Mouse (Mus musculus) 416B (cell line): ENCODE measurements around the gene Brk1.

Experiments used
- DNase-seq: peaks from one replicate; pipeline ENCODE4 v3.0.0; 2011; ENCODE audit warnings: low read depth

The Brk1 gene

GRCm38 (mm10) chr6:113623941-113624751 lies 19.6 kb downstream of the Brk1 start, which contains the start of gene Vhl:
Vhl (plus strand) TSS chr6:113623959.
- DNase-seq, result peak; percentile 83

GRCm38 (mm10) chr6:113624989-113625770 lies 20.6 kb downstream of the Brk1 start:
- no peak for DNase-seq

GRCm38 (mm10) chr6:113630322-113630721 lies 25.8 kb downstream of the Brk1 start:
- DNase-seq, result no peak

GRCm38 (mm10) chr6:113632863-113633262 lies 28.3 kb downstream of the Brk1 start:
- DNase-seq, result no peak

GRCm38 (mm10) chr6:113638302-113639040 lies 33.9 kb downstream of the Brk1 start, which contains the start of gene Irak2:
Irak2 (plus strand) TSS chr6:113638467.
- peak; percentile 92 for DNase-seq

- DNase-seq, result no peak
These were observed 34.6 kb downstream of the Brk1 start for GRCm38 (mm10) chr6:113639201-113639600.

GRCm38 (mm10) chr6:113642605-113643004 lies 38.0 kb downstream of the Brk1 start:
- no peak for DNase-seq

GRCm38 (mm10) chr6:113643021-113643420 lies 38.4 kb downstream of the Brk1 start:
- no peak for DNase-seq

- no peak for DNase-seq
These were observed 39.4 kb downstream of the Brk1 start for GRCm38 (mm10) chr6:113643967-113644366.

GRCm38 (mm10) chr6:113644808-113645207 lies 40.2 kb downstream of the Brk1 start:
- DNase-seq, result no peak

- DNase-seq, result peak; percentile 98
These were observed 45.0 kb downstream of the Brk1 start for GRCm38 (mm10) chr6:113649346-113650196.

GRCm38 (mm10) chr6:113650197-113650640 lies 45.6 kb downstream of the Brk1 start:
- peak; percentile 93 for DNase-seq

- no peak for DNase-seq
These were observed 47.1 kb downstream of the Brk1 start for GRCm38 (mm10) chr6:113651626-113652025.

GRCm38 (mm10) chr6:113653551-113653950 lies 49.0 kb downstream of the Brk1 start:
- DNase-seq, result no peak

- DNase-seq, result peak; percentile 74
These were observed 49.5 kb downstream of the Brk1 start for GRCm38 (mm10) chr6:113654102-113654501.

- peak; percentile 53 for DNase-seq
These were observed 50.3 kb downstream of the Brk1 start for GRCm38 (mm10) chr6:113654753-113655397.

- no peak for DNase-seq
These were observed 50.9 kb downstream of the Brk1 start for GRCm38 (mm10) chr6:113655475-113655874.

GRCm38 (mm10) chr6:113656847-113657246 lies 52.3 kb downstream of the Brk1 start:
- DNase-seq, result no peak

GRCm38 (mm10) chr6:113658226-113658625 lies 53.7 kb downstream of the Brk1 start:
- peak; percentile 55 for DNase-seq

GRCm38 (mm10) chr6:113659648-113660491 lies 55.3 kb downstream of the Brk1 start:
- DNase-seq, result no peak
